Mouse (Mus musculus) kidney, adult 2 months (tissue): ENCODE results near the gene Zbtb5.

Experiments used
- CTCF ChIP-seq: fragments of 200-500 bp; conservative IDR thresholded peaks from 2 replicates; pipeline ENCODE4 v1.5.1; 2011; ENCODE audit warnings: low read depth, mild to moderate bottlenecking, control low read depth, low read length, moderate library complexity, mixed read lengths; ENCODE audit not compliant: insufficient read depth, insufficient read length
- POLR2A ChIP-seq: fragments of 200-500 bp; IDR thresholded peaks from one replicate; pipeline ENCODE4 v1.6.1; 2011; ENCODE audit warnings: low read depth, low read length, control low read depth

DNA sequence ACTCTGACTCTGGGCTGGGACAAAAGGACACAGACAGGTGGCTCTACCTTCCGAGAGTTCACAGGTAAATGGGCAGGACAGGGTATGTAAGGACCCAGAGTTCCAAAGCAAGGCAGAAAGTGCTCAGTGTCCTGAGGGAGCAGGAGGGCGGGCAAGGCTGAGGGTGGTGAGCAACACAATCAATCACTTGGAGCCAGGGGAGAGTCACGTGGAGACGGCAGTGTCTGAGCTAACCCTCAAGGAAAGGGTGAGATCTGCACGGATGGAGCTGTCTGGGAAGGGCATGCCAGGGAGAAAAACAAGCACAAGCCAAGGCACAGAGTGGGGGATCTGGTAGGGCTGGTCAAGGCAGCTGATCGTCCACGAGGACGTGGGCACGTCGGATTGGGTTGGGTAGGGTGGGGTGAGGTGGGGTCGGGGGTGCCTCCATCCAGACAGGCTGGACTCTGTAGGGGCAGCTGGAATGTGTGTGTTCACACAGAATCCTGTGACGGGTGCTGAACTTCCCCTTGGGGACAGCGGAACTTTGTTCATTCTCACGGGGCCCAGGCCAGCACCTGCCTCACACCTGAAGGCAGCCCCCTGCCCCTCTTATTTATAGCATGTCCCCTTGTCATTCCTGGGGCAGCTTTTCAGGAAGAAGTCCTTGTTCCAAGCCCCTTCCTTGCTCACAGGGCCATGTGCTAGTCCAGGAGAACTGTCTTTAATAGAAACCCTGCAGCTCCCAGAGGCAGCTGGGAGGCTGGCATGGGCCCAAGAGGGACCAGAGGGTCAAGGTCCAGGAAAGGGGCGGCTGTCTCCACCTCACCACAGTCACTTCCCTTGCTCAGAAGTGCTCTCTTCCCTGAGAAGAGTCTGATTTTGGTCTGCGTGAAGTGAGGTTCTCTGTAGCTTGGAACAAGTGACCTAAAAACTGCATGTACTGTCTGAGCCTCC lies 22.7 kb upstream of the Zbtb5 start:
- no peak for TF ChIP-seq CTCF
- TF ChIP-seq POLR2A, result no peak
